Mouse (Mus musculus) heart, postnatal 0 days (tissue): ENCODE results near the gene Foxn3.

Experiments
- CTCF ChIP-seq: IDR thresholded peaks from 2 replicates; pipeline ENCODE4 v1.5.1; 2016; ENCODE audit warnings: antibody characterized with exemption, control low read depth, low read depth
- EP300 ChIP-seq: IDR thresholded peaks from 2 replicates; pipeline ENCODE4 v1.6.1; 2016; ENCODE audit warnings: antibody characterized with exemption, low read depth

DNA sequence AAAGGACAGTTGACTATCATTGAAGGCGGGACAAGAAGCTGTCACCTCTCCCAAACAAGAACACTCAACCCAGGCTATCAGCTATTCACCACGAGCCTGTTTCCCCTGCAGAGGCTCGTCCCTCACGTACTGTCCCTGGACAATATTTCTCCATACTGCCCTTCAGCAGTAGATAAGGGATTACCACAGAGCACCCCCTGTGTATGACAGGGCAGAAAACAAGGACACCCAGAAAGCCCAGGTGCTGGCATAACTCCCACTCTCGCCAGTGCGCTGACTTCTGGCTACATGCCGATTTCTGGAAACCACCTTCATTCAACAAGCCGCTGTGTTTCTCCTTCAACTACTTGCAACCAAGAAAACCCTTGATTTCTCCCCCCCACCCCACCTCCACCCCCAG lies 306.4 kb downstream of the Foxn3 start:
- TF ChIP-seq CTCF (no peak), EP300 (0 out of 2 replicates have a peak, but pooled peaks have one; percentile 11)
